ENCODE assay signal across 14 mouse cellular contexts in the genomic region with DNA sequence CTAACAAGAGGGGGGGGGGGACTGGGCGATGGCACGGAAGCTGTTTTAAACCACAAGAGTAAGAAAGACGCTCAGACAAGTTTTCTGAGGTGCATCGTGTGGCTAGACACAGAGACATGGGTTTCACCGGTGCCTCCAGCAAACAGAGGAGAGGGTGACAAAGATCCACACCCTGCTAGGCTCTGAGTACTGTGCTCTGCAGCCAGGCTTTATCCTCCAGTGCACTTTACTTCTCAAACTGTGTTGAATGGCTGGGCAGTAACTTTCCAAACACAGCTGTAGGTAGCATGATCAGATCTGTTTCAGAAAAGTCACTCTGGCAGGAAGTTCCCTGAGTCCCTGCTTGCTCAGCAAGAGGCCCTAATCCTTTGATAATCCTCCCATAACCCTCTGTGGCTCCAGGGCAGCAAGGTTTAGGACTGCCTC. TPM values are rescaled to one million over a fixed set of nuclear protein-coding genes. Genes with fewer than 3 reads are reported as not detected.
DNase-seq lines count a peak whose midpoint lies in the region; ATAC-seq lines count a peak whose summit lies in the region.
"Had no signal": no experiment of that assay in that cellular context is flagged by ENCODE, and none has a peak within 500 bp of the region (broad histone marks: within the 10 kb centered on the region; RNA-seq: fewer than 3 reads in every experiment).

No protein-coding gene starts in this region.

- peak overlapping the region; percentile 40; the same call in 1 of the 2 replicates for H3K27ac ChIP-seq in hindbrain, embryonic 10.5 days
- H3K27ac ChIP-seq in hindbrain, embryonic 13.5 days = no peak overlapping the region
- H3K27ac ChIP-seq in intestine, embryonic 15.5 days = peak overlapping the region; percentile 36; the same call in 1 of the 2 replicates
- H3K27ac ChIP-seq in stomach, embryonic 15.5 days = peak overlapping the region; percentile 74
- no peak overlapping the region for H3K27ac ChIP-seq in hindbrain, embryonic 12.5 days

- H3K4me1 ChIP-seq in hindbrain, embryonic 10.5 days (replicated peaks) = peaks cover 17% of the 10 kb centered on the region
- no peaks in the 10 kb centered on the region; the same call in 1 of the 2 replicates for H3K4me1 ChIP-seq in hindbrain, embryonic 13.5 days (replicated peaks)
- H3K4me1 ChIP-seq in intestine, embryonic 15.5 days (replicated peaks) = peaks cover 12% of the 10 kb centered on the region
- H3K4me1 ChIP-seq in stomach, embryonic 15.5 days = peaks cover 15% of the 10 kb centered on the region; the same call in 1 of the 2 replicates
- H3K4me1 ChIP-seq in hindbrain, embryonic 12.5 days = no peaks in the 10 kb centered on the region

- H3K9ac ChIP-seq in hindbrain, embryonic 13.5 days = no peak overlapping the region
- no peak overlapping the region for H3K9ac ChIP-seq in intestine, embryonic 15.5 days
- no peak overlapping the region for H3K9ac ChIP-seq in stomach, embryonic 15.5 days
- no peak overlapping the region for H3K9ac ChIP-seq in hindbrain, embryonic 12.5 days

- 37% methylated on average over 5 of the region's 5 CpGs for WGBS in hindbrain, embryonic 10.5 days
- WGBS in hindbrain, embryonic 13.5 days = 44% methylated on average over 5 of the region's 5 CpGs
- 39% methylated on average over 5 of the region's 5 CpGs for WGBS in intestine, embryonic 15.5 days
- 37% methylated on average over 5 of the region's 5 CpGs for whole genome bisulfite sequencing in stomach, embryonic 15.5 days
- WGBS in hindbrain, embryonic 12.5 days = 46% methylated on average over 5 of the region's 5 CpGs

- DNase-seq in hindbrain, embryonic 10.5 days (ENCODE audit: low spot score) = no peak
- DNase-seq in T-cell, adult 2 months (ENCODE audit: low spot score) = peak; percentile 62
- DNase-seq in urinary bladder, adult 2 months (ENCODE audit: low spot score) = no peak
- DNase-seq: adrenal gland, postnatal 14 days; cerebellum, adult 2 months; heart, postnatal 4 days; layer of hippocampus, postnatal 36 days; lung, adult 2 months had no signal

- no peaks in the 10 kb centered on the region for H3K36me3 ChIP-seq in hindbrain, embryonic 10.5 days
- no peaks in the 10 kb centered on the region for H3K36me3 ChIP-seq in hindbrain, embryonic 13.5 days
- H3K36me3 ChIP-seq in intestine, embryonic 15.5 days = no peaks in the 10 kb centered on the region
- H3K36me3 ChIP-seq in stomach, embryonic 15.5 days = no peaks in the 10 kb centered on the region
- no peaks in the 10 kb centered on the region for H3K36me3 ChIP-seq in hindbrain, embryonic 12.5 days

- no peak for ATAC-seq in hindbrain, embryonic 13.5 days (ENCODE audit: low FRiP score)
- ATAC-seq in intestine, embryonic 15.5 days = no peak
- peak; percentile 23; the same call in 1 of the 2 replicates for ATAC-seq in stomach, embryonic 15.5 days (ENCODE audit: insufficient read depth, low FRiP score, low read depth)
- no peak for ATAC-seq in hindbrain, embryonic 12.5 days (ENCODE audit: low FRiP score)
- no peak; the same call in 1 of the 2 replicates for ATAC-seq in megakaryocyte-erythroid progenitor cell, adult 5-6 weeks (replicated peaks; ENCODE audit: low FRiP score, low TSS enrichment, poor library complexity, severe bottlenecking)

- H3K27me3 ChIP-seq in hindbrain, embryonic 10.5 days (ENCODE audit: insufficient read depth, poor library complexity, severe bottlenecking) = no peaks in the 10 kb centered on the region
- H3K27me3 ChIP-seq in hindbrain, embryonic 13.5 days = no peaks in the 10 kb centered on the region
- no peaks in the 10 kb centered on the region for H3K27me3 ChIP-seq in intestine, embryonic 15.5 days (replicated peaks)
- H3K27me3 ChIP-seq in stomach, embryonic 15.5 days (replicated peaks) = no peaks in the 10 kb centered on the region
- no peaks in the 10 kb centered on the region for H3K27me3 ChIP-seq in hindbrain, embryonic 12.5 days
- H3K27me3 ChIP-seq: CH12.LX had no signal

- no peak overlapping the region for H3K4me2 ChIP-seq in hindbrain, embryonic 13.5 days
- H3K4me2 ChIP-seq in intestine, embryonic 15.5 days (replicated peaks) = no peak overlapping the region
- H3K4me2 ChIP-seq in stomach, embryonic 15.5 days = no peak overlapping the region
- H3K4me2 ChIP-seq in hindbrain, embryonic 12.5 days (replicated peaks) = no peak overlapping the region

- no peak overlapping the region for H3K4me3 ChIP-seq in hindbrain, embryonic 10.5 days
- no peak overlapping the region for H3K4me3 ChIP-seq in hindbrain, embryonic 13.5 days
- no peak overlapping the region for H3K4me3 ChIP-seq in intestine, embryonic 15.5 days (replicated peaks)
- no peak overlapping the region for H3K4me3 ChIP-seq in stomach, embryonic 15.5 days (replicated peaks)
- H3K4me3 ChIP-seq in hindbrain, embryonic 12.5 days = no peak overlapping the region

- no peaks in the 10 kb centered on the region for H3K9me3 ChIP-seq in hindbrain, embryonic 10.5 days
- no peaks in the 10 kb centered on the region for H3K9me3 ChIP-seq in hindbrain, embryonic 13.5 days
- H3K9me3 ChIP-seq in intestine, embryonic 15.5 days = no peaks in the 10 kb centered on the region
- no peaks in the 10 kb centered on the region for H3K9me3 ChIP-seq in stomach, embryonic 15.5 days
- no peaks in the 10 kb centered on the region for H3K9me3 ChIP-seq in hindbrain, embryonic 12.5 days (replicated peaks)

RNA-seq across cellular contexts. Expression of a gene that starts 43.0 kb away (rescaled TPM):
- polyA plus RNA-seq in hindbrain, embryonic 10.5 days (2016; fragmentation: Nextera tagmentation; extraction: Ambion mirVana) = 44.3 and 51.2 TPM in 2 replicates
- 46.7 and 56.4 TPM in 2 replicates for polyA plus RNA-seq in hindbrain, embryonic 13.5 days (2015; fragmentation: Nextera tagmentation; extraction: Ambion mirVana)
- 97.7 TPM in 2 replicates for polyA plus RNA-seq in intestine, embryonic 15.5 days (2015; fragmentation: Nextera tagmentation; extraction: Ambion mirVana)
- 82.8 and 119 TPM in 2 replicates for polyA plus RNA-seq in stomach, embryonic 15.5 days (2015; fragmentation: Nextera tagmentation; extraction: Ambion mirVana)
- polyA plus RNA-seq in hindbrain, embryonic 12.5 days (2016; fragmentation: Nextera tagmentation; extraction: Ambion mirVana) = 72.4 and 72.9 TPM in 2 replicates
- total RNA-seq in megakaryocyte-erythroid progenitor cell, adult 5-6 weeks (2014; fragmentation: Nextera tagmentation) = 293 and 359 TPM in 2 replicates
- 158 and 161 TPM in 2 replicates for total RNA-seq in megakaryocyte-erythroid progenitor cell, adult 5-6 weeks (2017)
- 84.0 and 84.1 TPM in 2 replicates for polyA plus RNA-seq in urinary bladder, adult 2 months (2012; rRNA removed)

Comparison
In these comparisons a context has a peak if more than half of its experiments do, and no peak if none do; other contexts are left out.
1. H3K27ac ChIP-seq: peak in hindbrain, embryonic 10.5 days (single experiment), intestine, embryonic 15.5 days (single experiment) and stomach, embryonic 15.5 days (single experiment); none in hindbrain, embryonic 13.5 days (single experiment) and hindbrain, embryonic 12.5 days (single experiment).